Mouse (Mus musculus): ENCODE data around the gene Cul7. TPM values are rescaled to one million over a fixed set of nuclear protein-coding genes. Genes with fewer than 3 reads are reported as not detected.

Cul7 gene
- polyA plus RNA-seq, 1 experiment from 2014 or later, result 34.3 TPM

DNA sequence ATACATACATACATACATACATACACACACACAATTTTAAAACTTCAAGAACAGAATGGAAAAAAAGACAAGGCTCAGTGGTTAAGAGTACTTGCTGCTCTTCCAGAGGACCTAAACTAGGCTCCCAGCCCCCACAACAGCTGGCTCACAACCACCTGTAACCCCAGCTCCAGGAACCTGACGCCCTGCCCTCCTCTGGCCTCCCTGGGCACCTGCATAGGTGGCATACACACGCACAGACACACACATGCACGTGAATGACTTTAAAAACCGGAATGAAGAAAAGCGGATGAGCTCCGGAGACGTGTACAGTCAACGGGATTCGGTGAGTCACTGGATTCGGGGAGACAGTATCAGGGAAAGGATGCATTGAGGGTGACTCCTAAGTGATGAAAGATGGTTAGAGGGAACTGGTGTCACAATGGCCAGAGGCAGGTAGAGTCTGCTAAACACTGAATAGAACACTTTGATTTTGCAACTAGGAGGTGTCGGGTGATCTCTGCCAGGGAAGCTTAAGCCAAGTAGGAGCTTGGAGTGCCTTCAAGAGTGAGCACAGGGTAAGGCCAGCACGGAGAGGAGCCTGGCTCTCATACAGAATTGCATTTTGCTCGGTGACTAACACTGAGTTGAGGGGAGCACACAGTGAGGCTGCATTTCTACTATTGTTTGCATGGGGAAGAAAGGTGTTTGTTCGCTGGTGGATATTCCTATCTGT lies 56.4 kb downstream of the Cul7 start:
- Histone ChIP-seq H3K4me2 (ENCODE audit: low read length) (no peak overlapping the region), H3K4me3 (ENCODE audit: control insufficient read depth in 1 of 2, insufficient read depth in 1 of 2, low read depth in 1 of 2, low read length in 2 of 2) (no peak overlapping the region), H3K9me3 (ENCODE audit: control insufficient read depth, low read length) (no peaks in the 10 kb centered on the region), H3K27me3 (ENCODE audit: control insufficient read depth, insufficient read depth, low read length) (no peaks in the 10 kb centered on the region), H3K27ac (replicated peaks in 1 of 2; ENCODE audit: control insufficient read depth in 1 of 2, insufficient read depth in 1 of 2, low read depth in 2 of 2, low read length in 2 of 2) (no peak overlapping the region), H3K4me1 (ENCODE audit: control insufficient read depth in 2 of 2, insufficient read depth in 2 of 2, low read length in 2 of 2) (peaks cover 10 to 22% of the 10 kb centered on the region in 2 experiments), H3K9ac (ENCODE audit: low read length) (no peak overlapping the region), H3K36me3 (ENCODE audit: control insufficient read depth, insufficient read depth, low read length) (no peaks in the 10 kb centered on the region)
- ATAC-seq (ENCODE audit: insufficient number of reproducible peaks, insufficient read depth, low FRiP score, low read depth), result no peak
- WGBS, result 76% methylated on average over 14 of the region's 14 CpGs

DNA sequence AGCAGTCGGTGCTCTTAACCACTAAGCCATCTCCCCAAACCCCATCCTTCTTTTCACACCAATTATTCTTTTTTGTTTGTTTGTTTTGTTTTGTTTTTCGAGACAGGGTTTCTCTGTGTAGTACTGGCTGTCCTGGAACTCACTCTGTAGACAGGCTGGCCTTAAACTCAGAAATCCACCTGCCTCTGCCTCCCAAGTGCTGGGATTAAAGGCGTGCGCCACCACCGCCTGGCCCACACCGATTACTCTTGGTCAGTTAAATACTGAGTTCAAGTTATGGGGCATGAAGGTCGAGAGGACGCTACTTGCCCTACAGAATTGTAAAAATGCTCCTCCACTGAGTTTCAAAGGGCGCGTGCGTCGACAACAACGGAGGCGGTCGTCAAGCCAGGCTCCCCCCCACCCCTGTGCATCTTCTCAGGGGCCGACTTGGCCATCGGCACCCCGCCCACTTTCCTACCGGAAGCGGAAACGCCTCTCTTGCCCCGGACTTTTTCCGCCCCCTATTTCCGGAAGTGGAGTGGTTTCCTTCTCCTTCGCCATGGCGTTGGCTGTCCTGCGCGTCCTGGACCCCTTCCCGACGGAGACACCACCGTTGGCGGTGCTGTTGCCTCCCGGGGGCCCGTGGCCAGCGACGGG lies 60.9 kb downstream of the Cul7 start, which contains the start of gene Pex6:
Gene Pex6 (plus strand): TSS at position 505 of the 639 bp plus-strand sequence.
- Histone ChIP-seq H3K9me3 (ENCODE audit: control insufficient read depth, low read length) (no peaks in the 10 kb centered on the region), H3K4me2 (ENCODE audit: low read length) (peak within 1 kb of the TSS; percentile 93), H3K9ac (ENCODE audit: low read length) (peak within 1 kb of the TSS; percentile 96), H3K27ac (replicated peaks in 1 of 2; ENCODE audit: control insufficient read depth in 1 of 2, insufficient read depth in 1 of 2, low read depth in 2 of 2, low read length in 2 of 2) (peak within 1 kb of the TSS; percentile 57 to 79), H3K27me3 (ENCODE audit: control insufficient read depth, insufficient read depth, low read length) (no peaks in the 10 kb centered on the region), H3K4me3 (ENCODE audit: control insufficient read depth in 1 of 2, insufficient read depth in 1 of 2, low read depth in 1 of 2, low read length in 2 of 2) (peak within 1 kb of the TSS; percentile 94 to 99), H3K36me3 (ENCODE audit: control insufficient read depth, insufficient read depth, low read length) (peaks cover 26% of the 10 kb centered on the region), H3K4me1 (ENCODE audit: control insufficient read depth in 2 of 2, insufficient read depth in 2 of 2, low read length in 2 of 2) (peaks cover 0 to 10% of the 10 kb centered on the region in 2 experiments; a peak in 3 of 4 replicates)
- 8% methylated on average over 36 of the region's 36 CpGs for WGBS
- peak; percentile 75 for ATAC-seq (ENCODE audit: insufficient number of reproducible peaks, insufficient read depth, low FRiP score, low read depth)

GRCm38 (mm10) chr17:46711612-46712271 lies 61.6 kb downstream of the Cul7 start:
- H3K4me3 ChIP-seq (ENCODE audit: control insufficient read depth in 1 of 2, insufficient read depth in 1 of 2, low read depth in 1 of 2, low read length in 2 of 2), result peak overlapping the region; percentile 94 to 99
- H3K4me2 ChIP-seq (ENCODE audit: low read length), result peak overlapping the region; percentile 93
- peaks cover 32% of the 10 kb centered on the region for H3K36me3 ChIP-seq (ENCODE audit: control insufficient read depth, insufficient read depth, low read length)
- no peaks in the 10 kb centered on the region for H3K27me3 ChIP-seq (ENCODE audit: control insufficient read depth, insufficient read depth, low read length)
- under 1% methylated on average over 74 of the region's 76 CpGs for WGBS
- H3K4me1 ChIP-seq (ENCODE audit: control insufficient read depth in 2 of 2, insufficient read depth in 2 of 2, low read length in 2 of 2), result peaks cover 0 to 10% of the 10 kb centered on the region in 2 experiments; a peak in 2 of 4 replicates
- peak overlapping the region; percentile 57 to 79; a peak in 3 of 4 replicates for H3K27ac ChIP-seq (replicated peaks in 1 of 2; ENCODE audit: control insufficient read depth in 1 of 2, insufficient read depth in 1 of 2, low read depth in 2 of 2, low read length in 2 of 2)
- H3K9me3 ChIP-seq (ENCODE audit: control insufficient read depth, low read length), result no peaks in the 10 kb centered on the region
- peak; percentile 49 for ATAC-seq (ENCODE audit: insufficient number of reproducible peaks, insufficient read depth, low FRiP score, low read depth)
- peak overlapping the region; percentile 96 for H3K9ac ChIP-seq (ENCODE audit: low read length)

GRCm38 (mm10) chr17:46712442-46712841 lies 62.3 kb downstream of the Cul7 start:
- ATAC-seq (ENCODE audit: insufficient number of reproducible peaks, insufficient read depth, low FRiP score, low read depth), result no peak
- Histone ChIP-seq H3K27me3 (ENCODE audit: control insufficient read depth, insufficient read depth, low read length) (no peaks in the 10 kb centered on the region), H3K36me3 (ENCODE audit: control insufficient read depth, insufficient read depth, low read length) (peaks cover 35% of the 10 kb centered on the region), H3K27ac (replicated peaks in 1 of 2; ENCODE audit: control insufficient read depth in 1 of 2, insufficient read depth in 1 of 2, low read depth in 2 of 2, low read length in 2 of 2) (0 out of 4 replicates have a peak overlapping the region, but pooled peaks of 1 of the 2 experiments have one; percentile 79), H3K4me2 (ENCODE audit: low read length) (peak overlapping the region; percentile 93), H3K9ac (ENCODE audit: low read length) (peak overlapping the region; percentile 96), H3K4me3 (ENCODE audit: control insufficient read depth in 1 of 2, insufficient read depth in 1 of 2, low read depth in 1 of 2, low read length in 2 of 2) (peak overlapping the region; percentile 94 to 99), H3K4me1 (ENCODE audit: control insufficient read depth in 2 of 2, insufficient read depth in 2 of 2, low read length in 2 of 2) (peaks cover 0 to 10% of the 10 kb centered on the region in 2 experiments; a peak in 2 of 4 replicates), H3K9me3 (ENCODE audit: control insufficient read depth, low read length) (no peaks in the 10 kb centered on the region)
- 50% methylated on average over 7 of the region's 7 CpGs for WGBS

- Histone ChIP-seq H3K4me2 (ENCODE audit: low read length) (no peak overlapping the region), H3K9ac (ENCODE audit: low read length) (no peak overlapping the region), H3K9me3 (ENCODE audit: control insufficient read depth, low read length) (no peaks in the 10 kb centered on the region), H3K27me3 (ENCODE audit: control insufficient read depth, insufficient read depth, low read length) (no peaks in the 10 kb centered on the region), H3K36me3 (ENCODE audit: control insufficient read depth, insufficient read depth, low read length) (peaks cover 37% of the 10 kb centered on the region), H3K4me3 (ENCODE audit: control insufficient read depth in 1 of 2, insufficient read depth in 1 of 2, low read depth in 1 of 2, low read length in 2 of 2) (no peak overlapping the region), H3K4me1 (ENCODE audit: control insufficient read depth in 2 of 2, insufficient read depth in 2 of 2, low read length in 2 of 2) (peaks cover 0 to 10% of the 10 kb centered on the region in 2 experiments; a peak in 2 of 4 replicates), H3K27ac (replicated peaks in 1 of 2; ENCODE audit: control insufficient read depth in 1 of 2, insufficient read depth in 1 of 2, low read depth in 2 of 2, low read length in 2 of 2) (no peak overlapping the region)
- no peak for ATAC-seq (ENCODE audit: insufficient number of reproducible peaks, insufficient read depth, low FRiP score, low read depth)
- WGBS, result 87% methylated on average over 9 of the region's 9 CpGs
These were observed 63.7 kb downstream of the Cul7 start for GRCm38 (mm10) chr17:46713849-46714248.

Other genes with a start within 250 kb of the Cul7 start
- 0.61 and 1.3 TPM in 2 replicates for gene Crip3, start 221.4 kb upstream of the Cul7 start, polyA plus RNA-seq (2014; fragmentation: Nextera tagmentation; extraction: Ambion mirVana)
- gene Slc22a7, start 211.9 kb upstream of the Cul7 start, polyA plus RNA-seq (2014; fragmentation: Nextera tagmentation; extraction: Ambion mirVana), result not detected in 2 replicates
- gene Ttbk1, start 162.7 kb upstream of the Cul7 start, polyA plus RNA-seq (2014; fragmentation: Nextera tagmentation; extraction: Ambion mirVana), result 0.16 and 0.18 TPM in 2 replicates
- gene Dnph1, start 153.6 kb upstream of the Cul7 start, polyA plus RNA-seq (2014; fragmentation: Nextera tagmentation; extraction: Ambion mirVana), result 25.8 and 26.4 TPM in 2 replicates
- 4.6 and 5.1 TPM in 2 replicates for gene Cul9, start 103.9 kb upstream of the Cul7 start, polyA plus RNA-seq (2014; fragmentation: Nextera tagmentation; extraction: Ambion mirVana)
- 15.6 and 17.8 TPM in 2 replicates for gene Srf, start 94.2 kb upstream of the Cul7 start, polyA plus RNA-seq (2014; fragmentation: Nextera tagmentation; extraction: Ambion mirVana)
- 12.8 and 21.3 TPM in 2 replicates for gene Ptk7, start 20.8 kb upstream of the Cul7 start, polyA plus RNA-seq (2014; fragmentation: Nextera tagmentation; extraction: Ambion mirVana)
- 20.3 and 21.4 TPM in 2 replicates for gene Klc4, start 4.3 kb upstream of the Cul7 start, polyA plus RNA-seq (2014; fragmentation: Nextera tagmentation; extraction: Ambion mirVana)
- gene Mrpl2, start 4.1 kb upstream of the Cul7 start, polyA plus RNA-seq (2014; fragmentation: Nextera tagmentation; extraction: Ambion mirVana), result 116 and 122 TPM in 2 replicates
- 33.9 and 36.9 TPM in 2 replicates for gene Rrp36, start 24.0 kb downstream of the Cul7 start, polyA plus RNA-seq (2014; fragmentation: Nextera tagmentation; extraction: Ambion mirVana)
- 125 and 129 TPM in 2 replicates for gene Mea1, start 28.5 kb downstream of the Cul7 start, polyA plus RNA-seq (2014; fragmentation: Nextera tagmentation; extraction: Ambion mirVana)
- gene Klhdc3, start 30.6 kb downstream of the Cul7 start, polyA plus RNA-seq (2014; fragmentation: Nextera tagmentation; extraction: Ambion mirVana), result 145 and 157 TPM in 2 replicates
- gene Ppp2r5d, start 54.8 kb downstream of the Cul7 start, polyA plus RNA-seq (2014; fragmentation: Nextera tagmentation; extraction: Ambion mirVana), result 42.7 and 46.3 TPM in 2 replicates
- gene Pex6, start 61.1 kb downstream of the Cul7 start, polyA plus RNA-seq (2014; fragmentation: Nextera tagmentation; extraction: Ambion mirVana), result 10.4 and 10.5 TPM in 2 replicates
- 1.6 TPM in 2 replicates for gene Gnmt, start 78.8 kb downstream of the Cul7 start, polyA plus RNA-seq (2014; fragmentation: Nextera tagmentation; extraction: Ambion mirVana)
- 41.6 and 43.7 TPM in 2 replicates for gene Cnpy3, start 101.9 kb downstream of the Cul7 start, polyA plus RNA-seq (2014; fragmentation: Nextera tagmentation; extraction: Ambion mirVana)
- 0.15 TPM in 1 of 2 replicates, not detected in the other for gene Ptcra, start 113.4 kb downstream of the Cul7 start, polyA plus RNA-seq (2014; fragmentation: Nextera tagmentation; extraction: Ambion mirVana)
- 59.3 and 67.8 TPM in 2 replicates for gene 2310039H08Rik, start 122.3 kb downstream of the Cul7 start, polyA plus RNA-seq (2014; fragmentation: Nextera tagmentation; extraction: Ambion mirVana)
- 84.6 and 86.7 TPM in 2 replicates for gene Rpl7l1, start 132.3 kb downstream of the Cul7 start, polyA plus RNA-seq (2014; fragmentation: Nextera tagmentation; extraction: Ambion mirVana)
- gene Bicral, start 208.1 kb downstream of the Cul7 start, polyA plus RNA-seq (2014; fragmentation: Nextera tagmentation; extraction: Ambion mirVana), result 6.4 and 7.4 TPM in 2 replicates
- gene Tbcc, start 240.3 kb downstream of the Cul7 start, polyA plus RNA-seq (2014; fragmentation: Nextera tagmentation; extraction: Ambion mirVana), result 53.1 and 54.7 TPM in 2 replicates

Measured in heart, embryonic 14.5 days (tissue).